Mouse (Mus musculus): ENCODE measurements at regions not wholly inside any gene's neighbourhood (a gene's known extent, or its start where the extent isn't known, plus 50 kb on each side); places are given as distances from the start of the nearest gene placed in this dataset.

DNA sequence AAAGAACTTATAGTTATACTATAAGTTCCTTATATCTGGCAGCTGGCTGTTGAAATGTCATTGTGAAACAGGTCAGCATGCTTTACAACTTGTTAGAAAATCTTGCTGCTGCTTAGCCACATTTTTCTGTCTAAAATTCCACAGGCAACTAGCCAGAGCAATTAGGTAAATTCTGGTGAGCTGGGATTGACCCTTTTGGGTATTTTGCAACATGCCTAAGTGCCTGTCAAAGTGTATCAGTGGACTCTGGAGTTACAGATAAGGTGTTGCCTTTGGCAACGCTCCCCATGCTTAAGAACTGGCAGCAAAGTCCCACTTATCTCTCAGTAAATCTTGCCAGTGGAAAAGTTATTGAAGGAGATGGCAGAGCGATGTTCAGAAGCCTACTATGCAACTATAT, 525.9 kb downstream of the Rfpl4b start:
- no peak for DNase-seq (ENCODE audit: extremely low spot score in 1 of 2, low spot score in 1 of 2)

DNA sequence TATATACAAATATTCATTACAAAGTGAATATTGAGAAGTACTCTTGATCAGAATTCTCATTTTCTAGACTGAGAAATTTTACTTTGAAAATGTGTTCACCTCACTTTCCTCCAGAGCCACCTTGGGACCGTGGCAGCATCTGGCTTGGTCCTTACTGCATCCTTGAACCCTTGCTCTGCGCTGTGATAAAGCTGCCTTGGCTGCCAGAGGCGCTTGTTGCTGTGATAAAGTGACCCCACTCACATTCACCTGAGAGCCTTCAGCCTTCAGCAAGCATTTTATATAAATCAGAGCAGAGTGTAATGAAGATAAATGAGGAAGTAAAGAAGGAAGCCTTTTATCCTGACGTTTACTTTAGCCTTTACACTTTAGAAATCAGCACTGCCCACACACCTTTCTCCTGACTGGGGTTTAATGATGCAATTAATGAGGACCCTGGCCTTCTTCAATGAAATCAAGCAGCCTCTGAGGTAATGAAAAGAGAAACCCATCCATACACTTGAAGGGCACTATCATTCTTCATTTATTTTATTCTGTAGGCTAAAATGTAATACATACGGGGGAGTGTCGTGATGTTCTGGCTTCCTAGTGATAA, 532.8 kb downstream of the Rfpl4b start:
- no peak for DNase-seq (ENCODE audit: extremely low spot score in 1 of 2, low spot score in 1 of 2)

DNA sequence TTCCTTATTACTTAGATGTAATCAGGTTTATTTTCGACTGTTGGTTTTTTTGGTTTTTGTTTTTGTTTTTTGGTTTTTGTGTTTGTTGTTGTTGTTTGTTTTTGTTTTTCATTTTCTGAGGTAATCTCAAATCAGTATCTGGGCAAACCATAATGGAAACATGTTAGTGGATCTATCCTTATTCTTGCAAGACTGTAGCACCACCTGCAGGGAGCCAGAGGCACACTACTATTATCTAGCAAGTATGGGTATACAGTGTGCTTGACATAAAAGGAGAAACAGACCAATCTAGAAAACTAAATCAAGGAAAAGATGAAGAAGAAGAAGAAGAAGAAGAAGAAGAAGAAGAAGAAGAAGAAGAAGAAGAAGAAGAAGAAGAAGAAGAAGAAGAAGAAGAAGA, 552.4 kb downstream of the Rfpl4b start:
- peak in 1 of 2 experiments; percentile 3 for DNase-seq (ENCODE audit: extremely low spot score in 1 of 2, low spot score in 1 of 2)

DNA sequence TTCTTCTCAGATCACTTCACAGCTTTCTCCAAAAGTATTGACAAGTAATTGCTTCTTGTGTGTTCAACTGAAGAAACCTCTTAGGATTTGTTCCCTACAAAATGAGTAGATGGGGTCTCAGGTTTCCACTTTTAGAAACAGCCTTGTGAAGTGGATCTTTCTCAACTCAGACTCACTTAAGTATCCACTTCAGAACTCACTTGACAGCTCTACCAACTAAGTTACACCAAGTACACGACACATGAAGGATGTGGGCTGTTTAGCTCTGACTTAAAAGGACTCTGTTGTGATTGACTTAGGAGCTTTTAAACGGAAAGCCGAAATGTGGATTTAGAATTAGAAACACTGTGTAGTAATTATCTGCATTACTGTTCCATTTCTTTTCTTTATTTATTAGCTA, 556.0 kb downstream of the Rfpl4b start:
- no peak for DNase-seq (ENCODE audit: extremely low spot score in 1 of 2, low spot score in 1 of 2)

DNA sequence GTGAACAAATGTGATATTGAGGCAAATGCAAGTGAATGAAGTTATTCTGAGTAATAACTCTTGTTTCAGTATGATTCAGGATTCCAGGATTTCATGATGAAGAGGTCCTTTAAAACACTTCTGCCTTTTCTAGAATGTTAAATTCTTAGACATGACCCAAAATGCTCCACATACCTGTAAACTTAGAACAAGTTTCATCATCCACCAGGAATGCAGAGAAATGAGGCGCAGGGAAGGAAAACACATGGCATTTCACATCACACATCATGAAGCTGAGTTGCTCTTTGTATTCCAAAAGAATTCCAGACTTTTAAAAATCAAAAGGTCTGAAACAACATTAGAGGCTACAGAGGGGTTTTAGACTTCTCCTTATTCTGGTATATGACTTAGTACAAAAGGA, 574.8 kb downstream of the Rfpl4b start:
- no peak for DNase-seq (ENCODE audit: extremely low spot score in 1 of 2, low spot score in 1 of 2)

Data from layer of hippocampus, postnatal 25 days (tissue).